Mouse (Mus musculus) MEL (cell line): ENCODE results near the gene Amot. TPM values are rescaled to one million over a fixed set of nuclear protein-coding genes. Genes with fewer than 3 reads are reported as not detected.

Experiments
- DNase-seq: peaks from one replicate; pipeline ENCODE4 v3.0.0; 2011; ENCODE audit warnings: low read depth, low spot score
- H3K27ac ChIP-seq: 2 replicates; pipeline ENCODE4 v1.5.1; 2012; ENCODE audit warnings: low read depth, mild to moderate bottlenecking, control low read depth, low read length, moderate library complexity; ENCODE audit not compliant: control insufficient read depth
- H3K27me3 ChIP-seq, 2 experiments: fragments of 150-350 bp in 1 of 2; sonication (generic) in 1 of 2; 2 replicates each; pipeline ENCODE4 v1.6.1; 2012; ENCODE audit warnings: low read length in 2 of 2, mild to moderate bottlenecking in 2 of 2, improper control_type of control experiment in 1 of 2, moderate library complexity in 1 of 2; ENCODE audit not compliant: insufficient read depth in 2 of 2, control insufficient read depth in 1 of 2
- H3K36me3 ChIP-seq, 2 experiments: 2 replicates each; pipeline ENCODE4 v1.6.1; 2012 to 2014; ENCODE audit warnings: low read length in 2 of 2, improper control_type of control experiment in 1 of 2, inconsistent platforms in 1 of 2, mild to moderate bottlenecking in 1 of 2; ENCODE audit not compliant: insufficient read depth in 2 of 2, control insufficient read depth in 1 of 2
- H3K4me1 ChIP-seq, 2 experiments: fragments of 150-350 bp in 1 of 2; sonication (generic) in 1 of 2; 2 replicates each; pipeline ENCODE4 v1.6.1; 2012; ENCODE audit warnings: low read length in 2 of 2, improper control_type of control experiment in 1 of 2, mild to moderate bottlenecking in 1 of 2; ENCODE audit not compliant: insufficient read depth in 2 of 2, control insufficient read depth in 1 of 2
- H3K4me3 ChIP-seq, 2 experiments: fragments of 150-350 bp in 1 of 2; sonication (generic) in 1 of 2; 2 replicates each; pipeline ENCODE4 v1.5.1; 2012; ENCODE audit warnings: low read depth in 2 of 2, low read length in 2 of 2, mild to moderate bottlenecking in 2 of 2, moderate library complexity in 2 of 2, control low read depth in 1 of 2, improper control_type of control experiment in 1 of 2; ENCODE audit not compliant: control insufficient read depth in 1 of 2, insufficient read depth in 1 of 2
- H3K79me2 ChIP-seq: 2 replicates; pipeline ENCODE4 v1.6.1; 2012; ENCODE audit warnings: mild to moderate bottlenecking, low read length, moderate library complexity; ENCODE audit not compliant: control insufficient read depth, poor library complexity, insufficient read depth
- H3K9ac ChIP-seq: 2 replicates; pipeline ENCODE4 v1.6.1; 2012; ENCODE audit warnings: low read depth, mild to moderate bottlenecking, control low read depth, low read length, moderate library complexity; ENCODE audit not compliant: control insufficient read depth, poor library complexity, severe bottlenecking
- H3K9me3 ChIP-seq: fragments of 150-350 bp; sonication (generic); replicated peaks from 2 replicates; pipeline ENCODE4 v1.6.1; 2012; ENCODE audit warnings: mild to moderate bottlenecking, low read length, improper control_type of control experiment, moderate library complexity; ENCODE audit not compliant: insufficient read depth
- BHLHE40 ChIP-seq: IDR thresholded peaks from 2 replicates; pipeline ENCODE4 v1.6.1; 2012; ENCODE audit warnings: low read depth, mild to moderate bottlenecking, inconsistent platforms, low read length, improper control_type of control experiment, borderline replicate concordance
- EP300 ChIP-seq, 2 experiments: IDR thresholded peaks; 2 replicates each; pipeline ENCODE4 v1.6.1; 2011; ENCODE audit warnings: improper control_type of control experiment in 2 of 2, low read length in 2 of 2, low read depth in 1 of 2, mild to moderate bottlenecking in 1 of 2
- ETS1 ChIP-seq: IDR thresholded peaks from 2 replicates; pipeline ENCODE4 v1.6.1; 2012; ENCODE audit warnings: low read depth, mild to moderate bottlenecking, inconsistent platforms, low read length, improper control_type of control experiment, moderate library complexity
- GATA1 ChIP-seq: IDR thresholded peaks from 2 replicates; pipeline ENCODE4 v1.6.1; 2011; ENCODE audit warnings: low read depth, low read length, improper control_type of control experiment
- KAT2A ChIP-seq: conservative IDR thresholded peaks from 2 replicates; pipeline ENCODE4 v1.6.1; 2012; ENCODE audit warnings: low read depth, low read length, improper control_type of control experiment, inconsistent platforms
- MAFK ChIP-seq: IDR thresholded peaks from 2 replicates; pipeline ENCODE4 v1.6.1; 2011; ENCODE audit warnings: low read depth, mild to moderate bottlenecking, low read length, improper control_type of control experiment, borderline replicate concordance
- MAX ChIP-seq: IDR thresholded peaks from 2 replicates; pipeline ENCODE4 v1.6.1; 2011; ENCODE audit warnings: low read length, improper control_type of control experiment
- MEF2A ChIP-seq: IDR thresholded peaks from 2 replicates; pipeline ENCODE4 v1.6.1; 2014; ENCODE audit warnings: low read depth, mild to moderate bottlenecking, inconsistent platforms, low read length, improper control_type of control experiment; ENCODE audit not compliant: poor library complexity, insufficient replicate concordance, severe bottlenecking; ENCODE audit errors: extremely low read depth
- MXI1 ChIP-seq: IDR thresholded peaks from 2 replicates; pipeline ENCODE4 v1.6.1; 2011; ENCODE audit warnings: mild to moderate bottlenecking, low read depth, low read length, improper control_type of control experiment
- MYB ChIP-seq: IDR thresholded peaks from 2 replicates; pipeline ENCODE4 v1.6.1; 2011; ENCODE audit warnings: mild to moderate bottlenecking, low read depth, low read length, improper control_type of control experiment
- NRF1 ChIP-seq: IDR thresholded peaks from 2 replicates; pipeline ENCODE4 v1.6.1; 2014; ENCODE audit warnings: low read depth, mild to moderate bottlenecking, inconsistent platforms, low read length, improper control_type of control experiment, moderate library complexity; ENCODE audit not compliant: poor library complexity, insufficient read depth, severe bottlenecking
- POLR2AphosphoS2 ChIP-seq: IDR thresholded peaks from 2 replicates; pipeline ENCODE4 v1.6.1; 2011; ENCODE audit warnings: low read length, improper control_type of control experiment
- RCOR1 ChIP-seq: IDR thresholded peaks from 2 replicates; pipeline ENCODE4 v1.6.1; 2012; ENCODE audit warnings: low read depth, mild to moderate bottlenecking, inconsistent platforms, low read length, improper control_type of control experiment
- SMC3 ChIP-seq: IDR thresholded peaks from 2 replicates; pipeline ENCODE4 v1.6.1; 2011; ENCODE audit warnings: low read depth, low read length, improper control_type of control experiment
- TCF12 ChIP-seq: IDR thresholded peaks from 2 replicates; pipeline ENCODE4 v1.6.1; 2014; ENCODE audit warnings: low read depth, mild to moderate bottlenecking, inconsistent platforms, low read length, improper control_type of control experiment, moderate library complexity
- UBTF ChIP-seq: IDR thresholded peaks from 2 replicates; pipeline ENCODE4 v1.6.1; 2012; ENCODE audit warnings: low read depth, mild to moderate bottlenecking, inconsistent platforms, low read length, improper control_type of control experiment, moderate library complexity, borderline replicate concordance; ENCODE audit not compliant: insufficient read depth
- ZC3H11A ChIP-seq: IDR thresholded peaks from 2 replicates; pipeline ENCODE4 v1.6.1; 2012; ENCODE audit warnings: low read depth, mild to moderate bottlenecking, inconsistent platforms, low read length, improper control_type of control experiment
- ZKSCAN1 ChIP-seq: IDR thresholded peaks from 2 replicates; pipeline ENCODE4 v1.6.1; 2012; ENCODE audit warnings: low read depth, mild to moderate bottlenecking, inconsistent platforms, low read length, improper control_type of control experiment, moderate library complexity
- ZMIZ1 ChIP-seq: IDR thresholded peaks from 2 replicates; pipeline ENCODE4 v1.6.1; 2012; ENCODE audit warnings: low read depth, mild to moderate bottlenecking, inconsistent platforms, low read length, improper control_type of control experiment, moderate library complexity
- ZNF384 ChIP-seq: IDR thresholded peaks from 2 replicates; pipeline ENCODE4 v1.6.1; 2012; ENCODE audit warnings: low read depth, mild to moderate bottlenecking, inconsistent platforms, low read length, improper control_type of control experiment
- polyA plus RNA-seq, 2 experiments: library from polyadenylated mRNA; stranded (reverse) in 1 of 2; unstranded in 1 of 2; fragments of >175 nt in 1 of 2; fragments of >200 nt in 1 of 2; gene quantifications; 2 replicates each; pipeline versions ENCODE4 v1.2.1 to v1.2.4; 2012; ENCODE audit warnings: low replicate concordance in 2 of 2, low read depth in 1 of 2; ENCODE audit not compliant: insufficient read length in 2 of 2, insufficient read depth in 1 of 2, missing spikeins in 1 of 2
- total RNA-seq: library from RNA; depleted of rRNA; stranded (reverse); fragments of 300-350 nt; gene quantifications from 2 replicates; pipeline ENCODE4 v1.2.3, GENCODE M21; 2012

Gene Amot
- total and polyA plus RNA-seq, 3 experiments = not detected

- Histone ChIP-seq H3K9ac (no peak overlapping the region), H3K27me3 (no peaks in the 10 kb centered on the region), H3K36me3 (no peaks in the 10 kb centered on the region; a peak in 1 of 4 replicates), H3K4me1 (peaks cover 2% of the 10 kb centered on the region in 2 experiments; a peak in 2 of 4 replicates), H3K27ac (no peak overlapping the region), H3K9me3 (no peaks in the 10 kb centered on the region), H3K4me3 (no peak overlapping the region), H3K79me2 (no peaks in the 10 kb centered on the region)
- TF ChIP-seq SMC3 (no peak), RCOR1 (no peak), ZC3H11A (no peak), MAX (no peak), BHLHE40 (no peak), MXI1 (no peak), GATA1 (no peak), ZNF384 (no peak), MAFK (no peak), TCF12 (no peak), ZKSCAN1 (no peak), ZMIZ1 (no peak), MYB (no peak), MEF2A (no peak), NRF1 (no peak), UBTF (no peak), KAT2A (no peak)
- DNase-seq = no peak
These were observed 93.6 kb downstream of the Amot start for GRCm38 (mm10) chrX:145411425-145411824.

DNA sequence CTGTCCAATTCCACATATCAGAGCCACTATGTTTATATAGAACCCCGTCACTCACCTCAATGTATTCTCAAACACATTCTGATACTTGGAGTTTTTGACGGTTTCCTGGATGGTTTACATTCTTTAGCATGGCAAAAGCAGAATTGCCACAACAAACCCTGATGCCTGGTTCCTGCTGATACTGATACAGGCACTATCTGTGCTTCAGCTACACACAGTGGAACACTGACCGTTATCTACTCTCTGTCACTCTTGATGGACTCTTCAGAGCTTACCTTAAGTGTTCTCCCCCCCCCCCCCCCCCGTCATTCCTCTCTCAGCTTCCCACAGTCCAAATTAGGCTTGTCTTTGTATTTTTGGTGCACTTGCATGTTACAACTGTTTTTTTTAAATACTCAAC is 98.9 kb downstream of the Amot start:
- peaks cover 0 to 8% of the 10 kb centered on the region in 2 experiments; a peak in 2 of 4 replicates for H3K36me3 ChIP-seq
- H3K4me1 ChIP-seq = peaks cover 5 to 6% of the 10 kb centered on the region in 2 experiments; a peak in 3 of 4 replicates
- H3K9ac ChIP-seq = no peak overlapping the region
- H3K79me2 ChIP-seq = no peaks in the 10 kb centered on the region
- DNase-seq = peak; percentile 23
- H3K4me3 ChIP-seq = no peak overlapping the region
- H3K27ac ChIP-seq = no peak overlapping the region
- TF ChIP-seq MYB (0 out of 2 replicates have a peak, but pooled peaks have one; percentile 31), GATA1 (peak; percentile 60), POLR2AphosphoS2 (no peak), EP300 (IDR thresholded peaks at IDR 0.05; ENCODE audit: low read depth in 1 of 2, low read length in 2 of 2) (peak; percentile 72 to 80), ETS1 (peak; percentile 40; the same call in 1 of the 2 replicates), TCF12 (peak; percentile 77; the same call in 1 of the 2 replicates)
- no peaks in the 10 kb centered on the region for H3K27me3 ChIP-seq
- H3K9me3 ChIP-seq = no peaks in the 10 kb centered on the region
